ENCODE assay signal across 22 mouse cellular contexts in genomic region chr13:119656846-119657416, GRCm38 (mm10). TPM values are rescaled to one million over a fixed set of nuclear protein-coding genes. Genes with fewer than 3 reads are reported as not detected.
DNase-seq lines count a peak whose midpoint lies in the region.
"Had no signal": no experiment of that assay in that cellular context is flagged by ENCODE, and none has a peak within 500 bp of the region (broad histone marks: within the 10 kb centered on the region; RNA-seq: fewer than 3 reads in every experiment).

No protein-coding gene starts in this region.

- DNase-seq in adrenal gland, adult 2 months, result peak; percentile 61
- no peak for DNase-seq in adrenal gland, postnatal 4 days (ENCODE audit: low spot score in 2 of 2)
- peak; percentile 12 to 15 for DNase-seq in cerebellum, postnatal 25 days
- no peak for DNase-seq in cerebellum, postnatal 14 days
- peak; percentile 73 for DNase-seq in brain, adult 2 months (ENCODE audit: low read depth, low spot score)
- DNase-seq in layer of hippocampus, postnatal 10 days (ENCODE audit: low spot score in 2 of 2), result no peak
- DNase-seq in testis, postnatal 10 days (ENCODE audit: low spot score), result no peak
- no peak for DNase-seq in kidney, postnatal 4 days
- DNase-seq: cerebellum, postnatal 10 days; gastrocnemius, postnatal 25 days; heart, adult 2 months; heart, postnatal 14 days; kidney, postnatal 25 days; lung, embryonic 14.5 days; thymus, adult 2 months; thymus, postnatal 4 days had no signal

RNA-seq across cellular contexts. Expression of gene Hmgcs1, which starts 33.2 kb away (rescaled TPM):
- total RNA-seq in adrenal gland, adult 2 months (2021), result 100 to 1,000 TPM; 155 to 624 TPM
- 24.6 and 46.2 TPM in 2 replicates for polyA plus RNA-seq in adrenal gland, adult 2 months (2012; rRNA removed)
- 100 to 1,000 TPM; 211 to 213 TPM for total RNA-seq in adrenal gland, postnatal 4 days (2021)
- total RNA-seq in layer of hippocampus, postnatal 10 days (2021), result 100 to 1,000 TPM; 630 to 638 TPM

RNA-seq across cellular contexts. Expression of gene Ccl28, which starts 33.3 kb away (rescaled TPM):
- 1 to 10 TPM in 1 of 2 experiments, under 1 TPM in 1; 0.62 to 1.0 TPM for total RNA-seq in adrenal gland, adult 2 months (2021)
- not detected in 2 replicates for polyA plus RNA-seq in adrenal gland, adult 2 months (2012; rRNA removed)
- 1 to 10 TPM in 1 of 2 experiments, under 1 TPM in 1; 0.67 to 1.1 TPM for total RNA-seq in adrenal gland, postnatal 4 days (2021)
- total RNA-seq in layer of hippocampus, postnatal 10 days (2021), result 1 to 10 TPM; 1.8 to 2.5 TPM
- total RNA-seq: ES-E14; heart, adult 2 months; heart, postnatal 14 days; megakaryocyte, adult 5-6 weeks had no signal
- polyA plus RNA-seq: embryonic facial prominence, embryonic 14.5 days; heart, adult 2 months; heart, embryonic 13.5 days; hindbrain, embryonic 11.5 days; kidney, embryonic 14.5 days had no signal

Comparison
In these comparisons a context has a peak if more than half of its experiments do, and no peak if none do; other contexts are left out.
1. DNase-seq: peak in adrenal gland, adult 2 months (single experiment), cerebellum, postnatal 25 days (2 of 2) and brain, adult 2 months (single experiment); none in adrenal gland, postnatal 4 days (0 of 2), cerebellum, postnatal 14 days (0 of 2), layer of hippocampus, postnatal 10 days (0 of 2), testis, postnatal 10 days (single experiment) and kidney, postnatal 4 days (0 of 2).